Mouse (Mus musculus): ENCODE data around the gene Ap1s2.

GRCm38 (mm10) chrX:163934731-163935130 is 25.9 kb downstream of the Ap1s2 start:
- TF ChIP-seq POLR2A (IDR thresholded peaks at IDR 0.05; ENCODE audit: control insufficient read depth in 1 of 2, insufficient read depth in 1 of 2, low read depth in 1 of 2, low read length in 2 of 2, poor library complexity in 1 of 2), result no peak; a peak in 1 of 4 replicates
- no peak for TF ChIP-seq ZC3H11A (IDR thresholded peaks at IDR 0.05; ENCODE audit: low read depth, low read length)
- no peak for TF ChIP-seq GATA1 (IDR thresholded peaks at IDR 0.05; ENCODE audit: low read depth, low read length)
- TF ChIP-seq CTCF (IDR thresholded peaks at IDR 0.05 in 2 of 3, conservative IDR thresholded peaks at IDR 0.05 in 1 of 3; ENCODE audit: control insufficient read depth in 1 of 3, insufficient read depth in 1 of 3, low read depth in 2 of 3, low read length in 3 of 3, poor library complexity in 1 of 3, severe bottlenecking in 1 of 3), result no peak
- no peak for TF ChIP-seq E2F4 (IDR thresholded peaks at IDR 0.05; ENCODE audit: borderline replicate concordance, low read depth, low read length)

Data from MEL (cell line).